Mouse (Mus musculus) regulatory T cell (primary cell): ENCODE measurements around the gene Trim50.

Source experiments
- in situ Hi-C: fragments of 300-600 bp; cut with MboI, MseI; formaldehyde crosslinking; loops from one replicate; pipeline ENCODE4 v1.15.1; 2025; ENCODE audit warnings: high pct_unique_total_duplicates

The Trim50 gene

GRCm38 (mm10) chr5:135352995-135353394 is at the start of gene Trim50:
Gene Trim50, plus strand, starts transcription at chr5:135353295.
- in situ Hi-C loops = no loop called here

- in situ Hi-C loops = no loop called here
Measured at GRCm38 (mm10) chr5:135306321-135306965, 46.7 kb upstream of the Trim50 start.

- in situ Hi-C loops = no loop called here
Measured at GRCm38 (mm10) chr5:135316177-135316576, 36.9 kb upstream of the Trim50 start.

- in situ Hi-C loops = no loop called here
Measured at GRCm38 (mm10) chr5:135319856-135320255, 33.2 kb upstream of the Trim50 start.

GRCm38 (mm10) chr5:135322197-135322596 is 30.9 kb upstream of the Trim50 start:
- in situ Hi-C loops = no loop called here

- in situ Hi-C loops = no loop called here
Measured at GRCm38 (mm10) chr5:135326121-135326659, 26.9 kb upstream of the Trim50 start.

GRCm38 (mm10) chr5:135329471-135329870 is 23.6 kb upstream of the Trim50 start:
- in situ Hi-C loops = no loop called here

- in situ Hi-C loops = no loop called here
Measured at GRCm38 (mm10) chr5:135330201-135330600, 22.9 kb upstream of the Trim50 start.

- in situ Hi-C loops = no loop called here
Measured at GRCm38 (mm10) chr5:135331161-135331560, 21.9 kb upstream of the Trim50 start.

GRCm38 (mm10) chr5:135337575-135337974 is 15.5 kb upstream of the Trim50 start:
- in situ Hi-C loops = no loop called here

- in situ Hi-C loops = no loop called here
Measured at GRCm38 (mm10) chr5:135345989-135346388, 7.1 kb upstream of the Trim50 start.

GRCm38 (mm10) chr5:135346430-135346829 is 6.7 kb upstream of the Trim50 start:
- in situ Hi-C loops = no loop called here

GRCm38 (mm10) chr5:135347511-135348011 is 5.5 kb upstream of the Trim50 start:
- in situ Hi-C loops = no loop called here

- in situ Hi-C loops = no loop called here
Measured at GRCm38 (mm10) chr5:135349862-135350261, 3.2 kb upstream of the Trim50 start, which contains the start of gene Fkbp6. Gene Fkbp6, minus strand, starts transcription at chr5:135350044.

GRCm38 (mm10) chr5:135351606-135352005 is 1.5 kb upstream of the Trim50 start:
- in situ Hi-C loops = no loop called here

- in situ Hi-C loops = no loop called here
Measured at GRCm38 (mm10) chr5:135353564-135353963, 469 bp downstream of the Trim50 start.

GRCm38 (mm10) chr5:135356090-135356489 is 3.0 kb downstream of the Trim50 start:
- in situ Hi-C loops = no loop called here

- in situ Hi-C loops = no loop called here
Measured at GRCm38 (mm10) chr5:135357556-135357955, 4.5 kb downstream of the Trim50 start.

- in situ Hi-C loops = no loop called here
Measured at GRCm38 (mm10) chr5:135359772-135360171, 6.7 kb downstream of the Trim50 start.

- in situ Hi-C loops = no loop called here
Measured at GRCm38 (mm10) chr5:135362572-135362971, 9.5 kb downstream of the Trim50 start.

GRCm38 (mm10) chr5:135363540-135363939 is 10.4 kb downstream of the Trim50 start:
- in situ Hi-C loops = no loop called here

GRCm38 (mm10) chr5:135367841-135368240 is 14.7 kb downstream of the Trim50 start:
- in situ Hi-C loops = no loop called here

- in situ Hi-C loops = no loop called here
Measured at GRCm38 (mm10) chr5:135368312-135368711, 15.2 kb downstream of the Trim50 start.
